Mouse (Mus musculus) ES-E14 (cell line): Measurements from ENCODE around the gene Ldhal6b. TPM values are rescaled to one million over a fixed set of nuclear protein-coding genes. Genes with fewer than 3 reads are reported as not detected.
A peak's percentile ranks its signal among the peaks of the same experiment; 100 is the strongest.

ENCODE experiments used
- DNase-seq: peaks from one replicate; pipeline ENCODE4 v3.0.0-alpha.2; 2013; ENCODE audit warnings: low read depth, low spot score
- H3K27ac ChIP-seq: 2 replicates; pipeline ENCODE4 v1.5.1; 2012; ENCODE audit warnings: low read depth, mild to moderate bottlenecking, low read length, moderate library complexity, mixed read lengths; ENCODE audit not compliant: poor library complexity, insufficient read depth, severe bottlenecking
- H3K36me3 ChIP-seq: 2 replicates; pipeline ENCODE4 v1.6.1; 2012; ENCODE audit warnings: mild to moderate bottlenecking, low read length, moderate library complexity, mixed read lengths; ENCODE audit not compliant: control insufficient read depth, poor library complexity, insufficient read depth, severe bottlenecking
- H3K4me1 ChIP-seq, 2 experiments: fragments of 150-350 bp in 1 of 2; sonication (generic) in 1 of 2; 2 replicates each; pipeline ENCODE4 v1.6.1; 2012; ENCODE audit warnings: low read length in 2 of 2, mild to moderate bottlenecking in 1 of 2, mixed read lengths in 1 of 2; ENCODE audit not compliant: control insufficient read depth in 2 of 2, insufficient read depth in 2 of 2, poor library complexity in 1 of 2
- H3K4me3 ChIP-seq, 2 experiments: fragments of 150-350 bp in 1 of 2; sonication (generic) in 1 of 2; 2 replicates each; pipeline ENCODE4 v1.5.1; 2012; ENCODE audit warnings: low read length in 2 of 2, low read depth in 1 of 2, mild to moderate bottlenecking in 1 of 2, mixed read lengths in 1 of 2; ENCODE audit not compliant: insufficient read depth in 1 of 2, poor library complexity in 1 of 2, severe bottlenecking in 1 of 2
- H3K9ac ChIP-seq: 2 replicates; pipeline ENCODE4 v1.6.1; 2012; ENCODE audit warnings: low read depth, mild to moderate bottlenecking, low read length, mixed read lengths; ENCODE audit not compliant: poor library complexity, insufficient read depth, severe bottlenecking
- H3K9me3 ChIP-seq: fragments of 150-350 bp; sonication (generic); 2 replicates; pipeline ENCODE4 v1.6.1; 2012; ENCODE audit warnings: low read depth, mild to moderate bottlenecking, low read length; ENCODE audit not compliant: control insufficient read depth, insufficient read depth
- CHD2 ChIP-seq: IDR thresholded peaks from 2 replicates; pipeline ENCODE4 v1.6.1; 2014; ENCODE audit warnings: mild to moderate bottlenecking, low read depth, low read length, inconsistent platforms
- HCFC1 ChIP-seq: IDR thresholded peaks from 2 replicates; pipeline ENCODE4 v1.6.1; 2012; ENCODE audit warnings: low read length, inconsistent platforms, borderline replicate concordance; ENCODE audit not compliant: insufficient read depth
- MAFK ChIP-seq: IDR thresholded peaks from 2 replicates; pipeline ENCODE4 v1.6.1; 2014; ENCODE audit warnings: mild to moderate bottlenecking, low read depth, low read length, inconsistent platforms; ENCODE audit not compliant: insufficient read depth
- ZC3H11A ChIP-seq: IDR thresholded peaks from 2 replicates; pipeline ENCODE4 v1.6.1; 2012; ENCODE audit warnings: low read depth, mild to moderate bottlenecking, inconsistent platforms, low read length, borderline replicate concordance
- ZNF384 ChIP-seq: IDR thresholded peaks from 2 replicates; pipeline ENCODE4 v1.6.1; 2012; ENCODE audit warnings: low read depth, low read length, inconsistent platforms
- in situ Hi-C, 2 experiments: fragments of 600-800 bp; cut with MboI; formaldehyde crosslinking; loops; one replicate each; pipeline ENCODE4 v1.15.1; 2025; ENCODE audit warnings: low sequenced_read_pairs in 2 of 2, inconsistent platforms in 1 of 2; ENCODE audit not compliant: unreplicated experiment in 2 of 2
- total RNA-seq: library from RNA; depleted of rRNA; stranded (reverse); fragments of 300-350 nt; gene quantifications from 2 replicates; pipeline ENCODE4 v1.2.3, GENCODE M21; 2012

Gene Ldhal6b
- total RNA-seq, 1 experiment = 2.1 TPM

DNA sequence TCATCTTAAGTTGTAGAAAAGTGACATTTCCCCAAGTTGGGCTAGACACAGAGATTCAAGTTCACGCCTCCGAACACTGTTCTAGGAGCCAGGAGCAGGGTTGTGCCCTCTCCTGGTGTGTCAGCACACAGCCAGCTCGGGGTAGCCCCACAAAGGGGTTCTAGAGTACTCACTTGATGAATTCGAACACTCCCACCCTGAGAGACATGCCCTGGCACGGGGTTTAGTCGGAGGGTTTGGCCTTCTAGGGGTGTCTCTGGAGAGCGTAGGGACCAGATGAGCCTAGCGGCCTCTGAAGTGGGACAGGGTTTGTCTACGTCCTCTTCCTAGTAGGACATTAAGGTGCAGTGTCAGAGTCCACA lies 11.2 kb upstream of the Ldhal6b start:
- in situ Hi-C loops = loop anchor here in 1 of 2 experiments (10.0 kb wide), 1 partner anchor 295 kb away; no protein-coding TSS in a partner anchor
- DNase-seq = no peak
- TF ChIP-seq ZC3H11A (no peak), HCFC1 (no peak), CHD2 (no peak), MAFK (no peak), ZNF384 (no peak)
- Histone ChIP-seq H3K4me3 (no peak overlapping the region), H3K4me1 (no peaks in the 10 kb centered on the region), H3K36me3 (peaks cover 10% of the 10 kb centered on the region), H3K9ac (no peak overlapping the region), H3K9me3 (no peaks in the 10 kb centered on the region), H3K27ac (no peak overlapping the region)

DNA sequence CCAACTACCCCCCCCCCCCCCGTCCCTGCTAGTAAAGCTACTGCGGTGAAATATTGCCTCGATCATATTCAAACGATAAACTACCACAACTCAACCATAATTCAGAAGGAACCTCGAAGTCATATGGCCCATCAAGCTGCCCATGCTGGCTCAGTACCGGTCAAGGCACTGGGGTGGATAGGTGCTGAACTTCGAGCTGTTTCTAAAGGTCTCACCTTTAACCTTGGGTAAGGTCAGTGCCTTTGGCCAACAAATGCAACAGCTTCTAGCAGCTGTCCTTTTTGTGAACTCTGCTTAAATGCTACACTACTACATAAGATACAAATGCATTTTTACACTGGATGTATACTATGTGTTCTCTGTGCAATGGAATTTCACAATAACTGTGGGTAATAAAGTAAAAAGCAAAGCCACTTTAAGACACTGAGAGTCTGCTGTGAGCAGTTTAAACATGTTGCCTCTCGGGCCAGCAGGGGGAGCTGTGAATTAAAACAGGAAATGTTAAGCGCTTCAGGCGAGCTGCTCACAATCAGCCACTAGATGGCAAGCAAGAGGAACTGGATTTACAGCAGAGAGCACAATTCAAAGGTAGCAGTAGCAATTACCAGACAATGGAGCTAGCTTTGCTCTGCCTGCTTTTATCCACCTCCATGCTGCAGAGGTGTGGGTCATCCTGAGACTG lies 10.7 kb upstream of the Ldhal6b start:
- Histone ChIP-seq H3K27ac (no peak overlapping the region), H3K9ac (no peak overlapping the region), H3K9me3 (no peaks in the 10 kb centered on the region), H3K4me3 (no peak overlapping the region), H3K36me3 (peaks cover 10% of the 10 kb centered on the region), H3K4me1 (no peaks in the 10 kb centered on the region)
- peak; percentile 97 for DNase-seq
- no peak for TF ChIP-seq MAFK
- TF ChIP-seq HCFC1 = 0 out of 2 replicates have a peak, but pooled peaks have one; percentile 44
- peak; percentile 93 for TF ChIP-seq ZC3H11A
- in situ Hi-C loops = no loop called here

DNA sequence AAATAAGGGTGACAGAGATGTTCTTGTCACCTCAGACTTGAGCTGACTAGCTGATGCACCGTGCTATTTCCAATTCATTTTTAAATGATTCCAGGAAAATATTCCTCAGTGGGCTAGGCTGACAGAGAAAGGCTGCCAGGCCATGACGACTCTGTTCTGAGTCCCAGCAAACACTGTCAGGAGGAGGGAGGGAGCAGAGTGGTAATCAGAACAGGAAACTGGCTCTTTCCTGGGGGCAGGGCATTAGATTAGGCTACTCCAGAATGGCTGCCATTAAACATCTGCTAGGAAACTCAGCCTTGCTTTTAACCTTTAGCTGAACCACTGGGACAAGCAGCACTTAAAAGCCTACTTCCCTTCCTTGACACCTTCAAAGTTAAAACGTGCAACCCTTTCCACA lies 6.6 kb upstream of the Ldhal6b start:
- H3K4me3 ChIP-seq = no peak overlapping the region
- H3K36me3 ChIP-seq = peaks cover 2% of the 10 kb centered on the region; the same call in 1 of the 2 replicates
- H3K27ac ChIP-seq = no peak overlapping the region
- no peak for DNase-seq
- no peaks in the 10 kb centered on the region for H3K4me1 ChIP-seq
- TF ChIP-seq ZNF384 (no peak), ZC3H11A (no peak)
- H3K9me3 ChIP-seq = no peaks in the 10 kb centered on the region
- in situ Hi-C loops = no loop called here
- no peak overlapping the region for H3K9ac ChIP-seq

DNA sequence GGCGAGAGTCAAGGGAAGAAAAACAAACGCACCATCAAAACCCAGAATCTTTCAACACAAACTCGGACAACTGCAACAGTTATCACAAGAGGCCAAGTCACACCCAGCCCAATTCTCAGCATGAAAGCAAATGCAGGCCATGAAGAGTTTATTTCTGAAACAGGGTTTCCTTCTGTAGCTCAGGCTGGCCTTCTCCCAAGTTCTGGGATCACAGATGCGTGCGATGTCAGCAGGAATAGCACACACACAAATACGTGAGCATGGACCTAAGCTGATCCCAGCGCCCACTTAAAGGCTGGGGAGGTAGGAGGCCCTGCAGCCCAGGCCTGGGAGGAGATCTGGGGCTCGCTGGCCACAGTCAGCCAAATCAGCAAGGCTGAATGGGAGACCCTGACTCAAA lies 5.6 kb upstream of the Ldhal6b start:
- H3K4me1 ChIP-seq = peaks cover 0 to 3% of the 10 kb centered on the region in 2 experiments; a peak in 1 of 4 replicates
- no peaks in the 10 kb centered on the region for H3K9me3 ChIP-seq
- no peak for DNase-seq
- H3K4me3 ChIP-seq = no peak overlapping the region
- peaks cover 3% of the 10 kb centered on the region; the same call in 1 of the 2 replicates for H3K36me3 ChIP-seq
- no peak overlapping the region for H3K9ac ChIP-seq
- no peak overlapping the region for H3K27ac ChIP-seq
- in situ Hi-C loops = no loop called here
- TF ChIP-seq ZC3H11A (no peak), MAFK (no peak), HCFC1 (no peak), CHD2 (no peak), ZNF384 (no peak)

DNA sequence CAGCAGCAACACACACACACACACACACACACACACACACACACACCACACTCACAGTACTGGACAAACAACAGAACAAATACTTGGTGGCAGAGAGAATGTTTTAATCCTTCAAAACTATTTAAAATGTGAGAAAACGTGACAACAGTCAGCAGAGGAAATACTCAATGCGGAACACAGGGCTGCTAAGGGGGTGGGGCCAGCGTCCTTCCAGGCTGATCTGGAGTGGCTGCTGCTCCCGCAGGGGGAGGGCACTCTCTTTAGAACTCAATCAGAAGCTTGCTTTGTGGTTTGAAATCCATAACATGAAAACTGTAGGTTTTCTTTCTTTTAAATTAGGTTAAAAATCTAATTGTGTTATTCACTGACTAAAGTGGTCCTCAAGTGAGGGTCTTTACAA lies 3.3 kb upstream of the Ldhal6b start:
- TF ChIP-seq CHD2 (no peak), MAFK (no peak), HCFC1 (no peak), ZC3H11A (no peak), ZNF384 (no peak)

More for the DNA sequence above, 3.3 kb upstream of the Ldhal6b start:
- H3K4me3 ChIP-seq = no peak overlapping the region
- no peaks in the 10 kb centered on the region for H3K9me3 ChIP-seq
- no peak for DNase-seq
- no peak overlapping the region for H3K9ac ChIP-seq
- peaks cover 3 to 4% of the 10 kb centered on the region in 2 experiments; a peak in 2 of 4 replicates for H3K4me1 ChIP-seq
- no peak overlapping the region for H3K27ac ChIP-seq
- in situ Hi-C loops = no loop called here
- peaks cover 5% of the 10 kb centered on the region; the same call in 1 of the 2 replicates for H3K36me3 ChIP-seq
